Mouse (Mus musculus) MEL (cell line): ENCODE measurements around the gene Atm.

ENCODE experiments used
- GATA1 ChIP-seq: IDR thresholded peaks from 2 replicates; pipeline ENCODE4 v1.6.1; 2011; ENCODE audit warnings: low read depth, low read length, improper control_type of control experiment
- MEF2A ChIP-seq: IDR thresholded peaks from 2 replicates; pipeline ENCODE4 v1.6.1; 2014; ENCODE audit warnings: low read depth, mild to moderate bottlenecking, inconsistent platforms, low read length, improper control_type of control experiment; ENCODE audit not compliant: poor library complexity, insufficient replicate concordance, severe bottlenecking; ENCODE audit errors: extremely low read depth
- NRF1 ChIP-seq: IDR thresholded peaks from 2 replicates; pipeline ENCODE4 v1.6.1; 2014; ENCODE audit warnings: low read depth, mild to moderate bottlenecking, inconsistent platforms, low read length, improper control_type of control experiment, moderate library complexity; ENCODE audit not compliant: poor library complexity, insufficient read depth, severe bottlenecking
- POLR2A ChIP-seq, 2 experiments: IDR thresholded peaks; 2 replicates each; pipeline ENCODE4 v1.6.1; 2011 to 2012; ENCODE audit warnings: low read length in 2 of 2, mild to moderate bottlenecking in 2 of 2, control low read depth in 1 of 2, improper control_type of control experiment in 1 of 2, low read depth in 1 of 2, moderate library complexity in 1 of 2; ENCODE audit not compliant: control insufficient read depth in 1 of 2, insufficient read depth in 1 of 2, poor library complexity in 1 of 2

DNA sequence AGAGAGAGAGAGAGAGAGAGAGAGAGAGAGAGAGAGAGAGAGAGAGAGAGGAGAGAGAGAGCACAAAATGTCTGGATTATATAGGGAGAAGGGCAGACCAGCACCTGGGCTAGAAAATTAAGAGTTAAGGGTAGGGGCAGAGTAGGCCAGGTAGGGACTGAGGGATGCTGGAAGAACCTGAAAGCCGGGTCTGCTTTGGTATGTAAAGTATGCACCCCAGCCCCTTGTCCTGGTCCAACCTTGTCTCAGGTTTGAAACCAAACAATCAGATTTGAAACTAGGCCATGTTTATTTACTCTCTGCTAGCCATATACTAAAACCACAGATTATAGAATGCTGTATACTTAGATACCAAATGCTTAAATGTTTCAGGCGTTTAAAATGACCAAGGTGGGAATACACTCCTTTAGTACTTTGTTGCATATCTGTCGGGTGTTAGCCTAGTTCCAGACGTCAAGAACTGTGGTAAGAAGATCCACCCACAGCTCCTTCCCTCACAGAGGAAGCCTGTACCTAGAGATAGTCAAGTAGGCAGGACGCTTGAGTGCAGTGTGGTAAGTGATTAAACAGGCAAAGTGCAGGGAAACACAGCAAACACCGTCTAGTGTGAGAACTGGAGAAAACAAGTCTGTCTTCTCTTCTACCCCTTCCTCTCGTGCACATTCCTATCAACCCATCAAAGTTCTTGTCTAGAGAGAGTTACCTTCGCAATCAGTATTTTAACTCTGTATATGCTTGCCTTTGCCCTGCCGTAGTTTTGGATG, 114.2 kb downstream of the Atm start:
- TF ChIP-seq GATA1 (peak; percentile 94), MEF2A (no peak), NRF1 (no peak), POLR2A (IDR thresholded peaks at IDR 0.05; ENCODE audit: control insufficient read depth in 1 of 2, insufficient read depth in 1 of 2, low read depth in 1 of 2, low read length in 2 of 2, poor library complexity in 1 of 2) (no peak)
